Mouse (Mus musculus) liver, embryonic 15.5 days (tissue): ENCODE data around the gene Cnksr3. TPM values are rescaled to one million over a fixed set of nuclear protein-coding genes. Genes with fewer than 3 reads are reported as not detected.
A peak's percentile ranks its signal among the peaks of the same experiment; 100 is the strongest.

Experiments
- ATAC-seq: fragments of 200-750 bp; cut with Nextera tagmentation; 2 replicates; pipeline ENCODE4 v1.8.0; 2017; ENCODE audit warnings: moderate number of reproducible peaks, mild to moderate bottlenecking, moderate library complexity; ENCODE audit not compliant: insufficient read depth
- H3K27ac ChIP-seq: fragments of 300-500 bp; sonication (generic); replicated peaks from 2 replicates; pipeline ENCODE4 v1.5.1; 2015; ENCODE audit warnings: mild to moderate bottlenecking, inconsistent platforms
- H3K27me3 ChIP-seq: fragments of 300-500 bp; sonication (generic); 2 replicates; pipeline ENCODE4 v1.6.1; 2015; ENCODE audit warnings: mild to moderate bottlenecking, inconsistent platforms
- H3K36me3 ChIP-seq: fragments of 300-500 bp; sonication (generic); replicated peaks from 2 replicates; pipeline ENCODE4 v1.6.1; 2015; ENCODE audit warnings: moderate library complexity, mild to moderate bottlenecking, inconsistent platforms
- H3K4me1 ChIP-seq: fragments of 300-500 bp; sonication (generic); replicated peaks from 2 replicates; pipeline ENCODE4 v1.6.1; 2015; ENCODE audit warnings: inconsistent platforms
- H3K4me2 ChIP-seq: fragments of 300-500 bp; sonication (generic); 2 replicates; pipeline ENCODE4 v1.6.1; 2015; ENCODE audit warnings: moderate library complexity, mild to moderate bottlenecking, inconsistent platforms
- H3K4me3 ChIP-seq: fragments of 300-500 bp; sonication (generic); replicated peaks from 2 replicates; pipeline ENCODE4 v1.5.1; 2015; ENCODE audit warnings: mild to moderate bottlenecking, inconsistent platforms
- H3K9ac ChIP-seq: fragments of 300-500 bp; sonication (generic); 2 replicates; pipeline ENCODE4 v1.6.1; 2015; ENCODE audit warnings: moderate library complexity, mild to moderate bottlenecking, inconsistent platforms
- H3K9me3 ChIP-seq: fragments of 300-500 bp; sonication (generic); replicated peaks from 2 replicates; pipeline ENCODE4 v1.6.1; 2016; ENCODE audit warnings: inconsistent platforms
- WGBS: fragments of 180-500 bp; shearing (Covaris S2); methylation state at CpG from one replicate; pipeline ENCODE4 v1.1.7; 2015; ENCODE audit warnings: mixed read lengths; ENCODE audit not compliant: insufficient replicate concordance; 5-methylcytosine and 5-hydroxymethylcytosine counted together
- polyA plus RNA-seq: library from polyadenylated mRNA; unstranded; fragments of >200 nt; fragmentation: Nextera tagmentation; extraction: Ambion mirVana; gene quantifications from 2 replicates; pipeline ENCODE4 v1.2.1, GENCODE M21; 2015

Cnksr3 gene
- polyA plus RNA-seq, 1 experiment from 2014 or later = 3.5 TPM

DNA sequence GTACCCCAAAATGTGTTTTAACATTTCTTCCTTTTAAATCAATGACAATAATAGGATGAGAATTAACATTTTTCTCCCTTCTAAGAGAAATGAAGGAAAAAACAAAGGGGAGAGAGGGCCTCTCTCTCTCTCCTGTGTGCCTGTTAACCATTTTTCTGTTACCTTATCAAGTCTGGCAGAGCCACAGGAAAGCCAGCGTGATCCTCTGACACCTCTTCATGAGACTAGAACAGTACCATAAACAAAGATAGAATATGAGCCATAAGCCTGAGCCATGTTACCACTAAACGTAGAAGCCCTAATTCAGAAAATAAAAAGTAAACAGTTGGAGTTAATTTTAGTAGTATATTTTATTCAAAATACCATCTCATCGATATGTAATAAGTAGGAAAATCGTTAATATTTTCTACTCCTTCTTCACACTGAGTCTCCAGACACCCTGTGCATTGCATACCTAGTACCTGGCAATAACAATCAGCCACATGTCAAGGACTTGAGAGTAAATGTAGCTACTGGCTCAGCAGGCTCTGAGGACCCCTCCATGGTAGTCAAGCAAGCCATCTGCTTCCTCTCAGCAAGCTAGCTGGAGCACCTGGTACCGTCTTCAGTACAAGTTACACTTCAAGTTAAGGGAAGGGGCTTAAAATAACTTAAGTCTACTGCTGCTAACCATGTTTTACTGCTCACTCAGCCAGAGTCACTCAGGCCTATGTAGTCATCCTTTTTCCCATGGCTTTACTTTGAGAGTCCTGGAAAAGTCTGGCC is 2.2 kb downstream of the Cnksr3 start:
- Histone ChIP-seq H3K9me3 (no peaks in the 10 kb centered on the region), H3K36me3 (no peaks in the 10 kb centered on the region), H3K27ac (no peak overlapping the region), H3K27me3 (no peaks in the 10 kb centered on the region), H3K4me2 (peak overlapping the region; percentile 98), H3K9ac (peak overlapping the region; percentile 63; the same call in 1 of the 2 replicates), H3K4me1 (peaks cover 72% of the 10 kb centered on the region), H3K4me3 (peak overlapping the region; percentile 70)
- WGBS = 39% methylated on average over 5 of the region's 5 CpGs
- ATAC-seq = no peak

DNA sequence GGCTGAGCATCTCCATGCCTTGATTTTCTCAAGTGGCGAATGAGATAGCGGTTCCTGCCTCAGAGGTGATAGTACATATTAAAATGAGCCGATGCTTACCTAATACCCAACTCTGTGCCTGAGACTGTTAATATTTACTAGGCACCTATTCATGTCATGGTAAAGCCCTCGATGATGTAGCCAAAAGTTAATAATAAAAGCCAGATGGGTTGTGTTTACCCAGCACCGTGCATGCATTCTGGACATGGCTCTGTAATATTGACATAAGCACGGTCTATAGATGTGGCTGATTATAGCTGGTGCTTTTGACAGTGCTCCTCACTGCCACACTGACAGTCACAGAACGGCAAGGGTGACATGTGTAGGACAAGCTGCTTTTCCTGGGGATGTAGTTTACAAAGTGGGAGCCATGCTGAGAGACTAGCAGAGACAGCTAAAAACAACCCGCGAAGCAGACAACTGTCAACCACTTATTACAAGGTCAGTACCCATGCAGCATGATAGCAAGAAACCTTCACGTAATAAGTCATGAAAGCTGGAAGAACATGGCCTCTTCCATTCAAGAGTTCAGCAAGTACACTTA is 3.1 kb downstream of the Cnksr3 start:
- H3K36me3 ChIP-seq = no peaks in the 10 kb centered on the region
- no peaks in the 10 kb centered on the region for H3K27me3 ChIP-seq
- H3K4me3 ChIP-seq = no peak overlapping the region
- ATAC-seq = peak; percentile 5; the same call in 1 of the 2 replicates
- no peaks in the 10 kb centered on the region for H3K9me3 ChIP-seq
- 61% methylated on average over 10 of the region's 10 CpGs for whole genome bisulfite sequencing
- H3K27ac ChIP-seq = no peak overlapping the region
- peaks cover 74% of the 10 kb centered on the region for H3K4me1 ChIP-seq
- no peak overlapping the region for H3K9ac ChIP-seq
- H3K4me2 ChIP-seq = peak overlapping the region; percentile 98; the same call in 1 of the 2 replicates

DNA sequence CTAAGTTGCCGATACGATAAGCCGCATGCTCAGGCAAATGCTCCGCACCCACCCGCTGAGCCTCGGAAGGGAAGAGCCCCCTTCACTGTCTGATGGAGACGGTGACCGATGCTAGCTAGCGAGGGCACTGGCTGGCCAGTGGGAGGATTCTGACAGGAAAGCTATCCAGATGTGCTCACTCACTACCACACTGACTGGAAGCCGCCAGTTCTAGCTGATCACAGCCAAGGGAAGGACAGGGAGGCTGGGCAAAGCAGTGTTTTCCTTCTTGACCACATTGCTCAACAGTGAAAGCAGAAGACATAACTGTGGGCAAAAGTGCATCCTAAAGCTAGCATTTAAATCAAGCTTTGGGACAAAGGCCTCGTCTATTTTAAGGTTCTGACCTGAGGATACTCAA is 4.7 kb downstream of the Cnksr3 start:
- ATAC-seq = no peak
- Histone ChIP-seq H3K4me1 (peaks cover 58% of the 10 kb centered on the region), H3K9ac (no peak overlapping the region), H3K4me3 (no peak overlapping the region), H3K27ac (no peak overlapping the region), H3K36me3 (no peaks in the 10 kb centered on the region), H3K27me3 (no peaks in the 10 kb centered on the region), H3K4me2 (no peak overlapping the region), H3K9me3 (no peaks in the 10 kb centered on the region)
- WGBS = 67% methylated on average over 11 of the region's 11 CpGs

DNA sequence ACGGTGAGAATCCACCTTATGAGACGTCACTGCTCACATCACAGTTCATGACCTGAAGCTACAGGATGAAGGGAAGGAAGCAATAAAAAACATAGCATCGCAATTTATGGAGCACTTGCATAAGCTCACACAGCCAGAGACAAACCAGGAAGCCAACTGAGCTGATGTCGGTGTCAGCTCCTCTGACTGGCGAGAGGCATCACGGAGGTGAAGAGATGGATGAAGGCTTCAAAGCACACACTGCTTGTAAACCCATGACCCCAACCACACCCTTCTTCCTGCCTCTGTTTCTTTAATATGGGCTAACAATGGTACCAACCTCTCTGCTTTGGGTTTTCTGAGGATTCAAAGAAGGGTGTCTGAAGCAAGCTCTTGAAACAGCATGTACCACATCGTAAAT is 5.5 kb downstream of the Cnksr3 start:
- no peak overlapping the region for H3K4me2 ChIP-seq
- no peak for ATAC-seq

DNA sequence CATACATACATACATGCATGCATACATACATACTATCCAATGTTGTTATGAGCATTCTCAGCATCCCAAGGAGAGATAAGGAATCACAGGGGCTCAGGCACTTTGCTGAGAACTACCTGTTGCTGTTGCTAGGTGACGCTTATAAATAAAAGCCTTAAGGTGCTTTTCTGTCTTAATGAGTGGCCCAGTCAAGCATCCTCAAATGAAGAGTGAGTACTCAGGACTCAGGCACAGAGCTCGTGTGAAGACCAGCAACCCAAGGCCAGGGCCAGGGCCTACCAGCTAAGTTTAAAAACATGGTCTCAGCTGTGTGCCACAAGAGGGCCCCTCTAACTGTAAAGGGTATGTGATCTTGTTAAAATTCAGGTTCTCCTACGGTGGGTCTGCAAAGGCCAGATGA is 6.5 kb downstream of the Cnksr3 start:
- WGBS = 58% methylated on average over 3 of the region's 3 CpGs
- Histone ChIP-seq H3K27me3 (no peaks in the 10 kb centered on the region), H3K4me1 (peaks cover 43% of the 10 kb centered on the region), H3K27ac (no peak overlapping the region), H3K4me3 (no peak overlapping the region), H3K9me3 (no peaks in the 10 kb centered on the region), H3K9ac (no peak overlapping the region), H3K4me2 (no peak overlapping the region), H3K36me3 (no peaks in the 10 kb centered on the region)
- ATAC-seq = no peak

More for the DNA sequence above, 5.5 kb downstream of the Cnksr3 start:
- Histone ChIP-seq H3K9ac (no peak overlapping the region), H3K36me3 (no peaks in the 10 kb centered on the region), H3K4me1 (peaks cover 53% of the 10 kb centered on the region), H3K4me3 (no peak overlapping the region), H3K9me3 (no peaks in the 10 kb centered on the region), H3K27ac (no peak overlapping the region), H3K27me3 (no peaks in the 10 kb centered on the region)
- 62% methylated on average over 7 of the region's 7 CpGs for WGBS

DNA sequence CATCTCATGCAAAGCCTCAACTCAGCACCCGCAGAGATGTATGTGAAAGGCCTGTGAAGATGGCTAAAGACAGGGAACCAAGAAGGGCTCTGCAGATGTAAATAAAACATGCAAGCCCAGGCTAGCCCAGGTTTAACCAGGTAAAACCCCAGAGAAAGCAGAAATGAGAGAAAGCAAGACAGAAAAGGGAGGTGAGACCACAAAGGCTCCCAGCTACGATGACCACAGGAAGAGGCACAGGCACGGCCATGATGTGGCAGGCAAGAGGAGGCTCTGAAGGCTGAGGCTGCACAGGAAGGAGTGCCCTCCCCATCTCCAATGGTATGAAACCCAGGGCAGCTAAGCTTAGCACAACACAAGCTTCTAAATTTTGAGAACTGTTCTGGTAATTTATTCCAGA is 7.1 kb downstream of the Cnksr3 start:
- WGBS = 42% methylated on average over 3 of the region's 3 CpGs
- H3K4me2 ChIP-seq = no peak overlapping the region
- H3K9me3 ChIP-seq = no peaks in the 10 kb centered on the region
- no peaks in the 10 kb centered on the region for H3K36me3 ChIP-seq
- peaks cover 37% of the 10 kb centered on the region for H3K4me1 ChIP-seq
- no peak overlapping the region for H3K27ac ChIP-seq
- H3K27me3 ChIP-seq = no peaks in the 10 kb centered on the region
- no peak for ATAC-seq
- no peak overlapping the region for H3K4me3 ChIP-seq
- H3K9ac ChIP-seq = no peak overlapping the region

DNA sequence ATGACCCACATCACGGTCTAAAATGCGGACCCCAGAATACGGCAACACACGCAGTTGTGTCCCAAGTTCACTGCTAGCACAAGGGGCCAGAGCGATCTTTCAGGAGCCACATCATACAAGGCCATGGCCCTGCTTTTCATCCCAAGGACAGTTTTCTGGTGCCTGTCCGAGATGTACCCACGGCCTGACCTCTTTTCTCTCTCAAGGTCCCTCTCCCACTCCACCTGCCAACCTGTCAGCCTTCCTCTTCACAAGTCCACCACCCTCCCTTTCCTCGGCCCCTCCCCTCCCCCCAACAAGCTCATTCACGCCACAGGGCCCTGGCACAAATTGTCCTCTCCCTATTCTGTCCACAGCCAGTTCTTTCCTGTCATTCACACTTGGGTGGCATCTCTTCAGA is 9.5 kb downstream of the Cnksr3 start:
- Histone ChIP-seq H3K4me1 (peaks cover 20% of the 10 kb centered on the region), H3K36me3 (no peaks in the 10 kb centered on the region), H3K4me2 (no peak overlapping the region), H3K9ac (no peak overlapping the region), H3K27ac (no peak overlapping the region), H3K4me3 (no peak overlapping the region), H3K9me3 (no peaks in the 10 kb centered on the region), H3K27me3 (no peaks in the 10 kb centered on the region)
- no peak for ATAC-seq
- 71% methylated on average over 9 of the region's 9 CpGs for WGBS

DNA sequence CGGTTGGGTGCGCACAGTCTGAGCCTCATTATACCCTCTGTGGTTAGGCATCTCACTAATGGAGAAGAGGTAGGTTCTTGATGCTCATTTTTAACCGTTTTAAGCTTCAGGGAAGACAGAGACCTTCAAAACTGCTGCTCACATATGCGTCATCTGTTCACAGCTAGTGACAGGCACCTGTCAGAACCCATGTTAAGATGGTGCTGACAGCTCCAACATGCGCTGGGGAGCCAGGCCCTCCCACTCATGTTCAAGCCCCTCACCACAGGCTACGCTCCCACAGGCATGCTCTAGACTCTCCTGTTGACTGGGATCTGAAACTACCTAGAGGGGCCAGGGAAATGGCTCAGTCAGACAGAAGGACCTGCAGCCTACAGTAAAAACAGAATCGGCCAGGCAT is 11.4 kb downstream of the Cnksr3 start:
- Histone ChIP-seq H3K4me2 (no peak overlapping the region), H3K27me3 (no peaks in the 10 kb centered on the region), H3K4me3 (no peak overlapping the region), H3K27ac (no peak overlapping the region), H3K9ac (no peak overlapping the region), H3K4me1 (peaks cover 33% of the 10 kb centered on the region), H3K9me3 (no peaks in the 10 kb centered on the region), H3K36me3 (no peaks in the 10 kb centered on the region)
- WGBS = 72% methylated on average over 7 of the region's 7 CpGs
- ATAC-seq = no peak

DNA sequence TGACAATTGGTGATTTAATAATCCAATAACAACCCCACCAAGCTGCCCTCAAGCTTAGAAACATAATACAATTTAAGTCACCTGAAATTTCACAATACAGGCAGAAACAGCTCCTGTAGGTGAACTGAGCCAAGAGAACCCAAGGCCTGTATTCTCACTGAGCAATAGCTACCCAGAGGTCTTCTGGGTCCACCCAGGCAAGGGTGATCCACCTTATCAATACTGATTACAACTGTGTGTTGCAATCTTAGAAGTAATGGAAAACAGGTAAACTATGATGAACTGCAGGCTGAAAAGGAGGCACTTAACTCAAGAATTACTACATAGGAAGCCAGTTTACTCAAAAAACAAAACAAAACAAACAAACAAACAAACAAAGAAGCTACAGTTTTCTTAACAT is 13.8 kb downstream of the Cnksr3 start:
- Histone ChIP-seq H3K36me3 (no peaks in the 10 kb centered on the region), H3K9me3 (no peaks in the 10 kb centered on the region), H3K27me3 (no peaks in the 10 kb centered on the region), H3K4me2 (no peak overlapping the region), H3K9ac (no peak overlapping the region), H3K4me3 (no peak overlapping the region), H3K27ac (no peak overlapping the region), H3K4me1 (peaks cover 35% of the 10 kb centered on the region)
- no peak for ATAC-seq

DNA sequence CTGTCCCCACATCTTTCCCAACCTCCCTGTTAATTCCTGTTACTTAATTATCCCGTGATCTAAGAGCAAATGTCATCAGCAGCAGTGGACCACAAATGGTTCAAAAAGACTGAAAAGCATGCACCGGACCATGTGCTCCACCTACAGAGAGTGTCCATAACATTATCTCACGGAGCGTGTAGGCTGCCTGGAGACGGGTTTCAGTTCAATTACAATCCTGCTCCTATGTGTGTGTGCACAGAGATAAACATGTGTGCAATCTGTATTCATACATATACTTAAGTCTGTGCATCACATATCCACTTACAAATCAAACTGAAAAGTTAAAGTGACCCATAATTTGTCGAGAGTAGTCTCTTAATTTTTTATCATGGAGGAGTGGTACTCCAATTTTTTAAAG is 14.3 kb downstream of the Cnksr3 start:
- no peak overlapping the region for H3K4me3 ChIP-seq
- H3K27ac ChIP-seq = no peak overlapping the region
- no peaks in the 10 kb centered on the region for H3K27me3 ChIP-seq
- H3K9me3 ChIP-seq = no peaks in the 10 kb centered on the region
- no peaks in the 10 kb centered on the region for H3K36me3 ChIP-seq
- H3K4me2 ChIP-seq = no peak overlapping the region
- no peak overlapping the region for H3K9ac ChIP-seq
- H3K4me1 ChIP-seq = peaks cover 35% of the 10 kb centered on the region
- 31% methylated on average over 6 of the region's 6 CpGs for WGBS
- 0 out of 2 replicates have a peak, but pooled peaks have one; percentile 37 for ATAC-seq

DNA sequence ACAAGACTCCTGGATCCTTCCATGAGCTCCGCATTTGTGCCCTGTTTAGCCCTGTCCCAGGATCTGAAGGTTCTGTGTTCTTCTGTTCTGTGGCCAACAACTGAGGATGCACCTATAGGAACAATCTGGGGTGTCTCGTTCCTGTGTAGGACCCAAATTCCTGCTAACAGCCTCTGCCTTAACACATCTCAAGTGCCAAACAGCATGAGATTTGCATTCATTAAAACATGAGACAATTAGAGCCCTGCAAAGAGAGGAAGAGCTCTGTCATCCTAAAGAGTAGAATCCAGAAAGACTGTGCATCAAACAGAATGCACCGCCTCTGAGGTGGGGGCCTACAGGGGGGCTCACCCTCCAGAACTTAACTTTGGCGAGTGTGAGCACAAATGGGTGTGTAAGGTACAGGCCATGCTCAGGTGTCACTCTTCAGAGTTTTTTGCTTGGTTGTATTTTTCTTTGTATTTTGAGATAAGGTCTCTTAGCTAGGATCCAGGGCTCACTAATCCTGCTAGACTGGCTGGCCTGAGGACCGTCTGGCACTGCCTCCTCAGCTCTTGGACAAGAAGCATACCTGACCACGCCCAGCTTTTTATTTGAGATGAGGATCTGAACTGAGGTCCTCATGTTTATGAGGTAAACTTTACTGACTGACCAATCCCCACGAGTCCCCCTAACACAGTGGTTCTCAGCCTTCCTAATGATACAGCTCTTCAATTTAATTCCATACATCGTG is 15.2 kb downstream of the Cnksr3 start:
- peaks cover 41% of the 10 kb centered on the region for H3K4me1 ChIP-seq
- no peaks in the 10 kb centered on the region for H3K36me3 ChIP-seq
- H3K4me2 ChIP-seq = no peak overlapping the region
- H3K27ac ChIP-seq = no peak overlapping the region
- ATAC-seq = no peak
- WGBS = 65% methylated on average over 8 of the region's 8 CpGs
- no peaks in the 10 kb centered on the region for H3K27me3 ChIP-seq
- H3K9me3 ChIP-seq = no peaks in the 10 kb centered on the region
- H3K9ac ChIP-seq = no peak overlapping the region
- no peak overlapping the region for H3K4me3 ChIP-seq
